Mouse (Mus musculus): Measurements from ENCODE around the gene Podnl1. TPM values are rescaled to one million over a fixed set of nuclear protein-coding genes. Genes with fewer than 3 reads are reported as not detected.

The Podnl1 gene
- under 1 TPM in 1 of 2 experiments, not detected in 1; 0.22 TPM for total RNA-seq (2023)

GRCm38 (mm10) chr8:84125656-84126055, at the start of gene Podnl1:
Gene Podnl1, plus strand, starts transcription at chr8:84125989.

GRCm38 (mm10) chr8:84104697-84105609, 20.8 kb upstream of the Podnl1 start, which contains the start of gene Dcaf15:
Gene Dcaf15, minus strand, starts transcription at chr8:84104768.

GRCm38 (mm10) chr8:84147769-84148530, 22.2 kb downstream of the Podnl1 start, which contains the start of the genes Cc2d1a and 4930432K21Rik:
Gene Cc2d1a, minus strand, starts transcription at chr8:84147936.
Gene 4930432K21Rik, plus strand, starts transcription at chr8:84148025.

Other genes with a start within 250 kb of the Podnl1 start
- gene Adgrl1, start 225.9 kb upstream of the Podnl1 start, total RNA-seq (2023), result 1 to 10 TPM; 3.1 to 4.0 TPM
- under 1 TPM; 0.11 to 0.13 TPM for gene Gm10644, start 170.8 kb upstream of the Podnl1 start, total RNA-seq (2023)
- 10 to 100 TPM; 52.1 to 60.7 TPM for gene Asf1b, start 170.5 kb upstream of the Podnl1 start, total RNA-seq (2023)
- gene Prkaca, start 153.0 kb upstream of the Podnl1 start, total RNA-seq (2023), result 10 to 100 TPM; 35.6 to 37.1 TPM
- 10 to 100 TPM; 46.0 to 50.1 TPM for gene Samd1, start 128.3 kb upstream of the Podnl1 start, total RNA-seq (2023)
- gene 1700067K01Rik, start 124.5 kb upstream of the Podnl1 start, total RNA-seq (2023), result under 1 TPM; 0.42 to 0.79 TPM
- not detected for gene 2210011C24Rik, start 113.8 kb upstream of the Podnl1 start, total RNA-seq (2023)
- gene Palm3, start 104.5 kb upstream of the Podnl1 start, total RNA-seq (2023), result not detected
- 1 to 10 TPM in 1 of 2 experiments, under 1 TPM in 1; 0.86 to 1.3 TPM for gene Il27ra, start 83.4 kb upstream of the Podnl1 start, total RNA-seq (2023)
- gene Rln3, start 81.0 kb upstream of the Podnl1 start, total RNA-seq (2023), result not detected
- 1 to 10 TPM; 2.6 to 4.9 TPM for gene Gm10643, start 60.9 kb upstream of the Podnl1 start, total RNA-seq (2023)
- 10 to 100 TPM; 28.2 to 32.3 TPM for gene Rfx1, start 59.2 kb upstream of the Podnl1 start, total RNA-seq (2023)
- gene Dcaf15, start 21.2 kb upstream of the Podnl1 start, total RNA-seq (2023), result 10 to 100 TPM; 21.7 to 22.4 TPM
- 10 to 100 TPM; 19.3 to 22.5 TPM for gene Cc2d1a, start 21.9 kb downstream of the Podnl1 start, total RNA-seq (2023)
- gene 4930432K21Rik, start 22.0 kb downstream of the Podnl1 start, total RNA-seq (2023), result under 1 TPM; 0.79 to 0.95 TPM
- gene Nanos3, start 59.2 kb downstream of the Podnl1 start, total RNA-seq (2023), result not detected
- 10 to 100 TPM; 31.3 to 32.9 TPM for gene Zswim4, start 111.1 kb downstream of the Podnl1 start, total RNA-seq (2023)
- 100 to 1,000 TPM; 157 to 163 TPM for gene D8Ertd738e, start 123.7 kb downstream of the Podnl1 start, total RNA-seq (2023)
- 1 to 10 TPM; 7.2 to 9.6 TPM for gene Mri1, start 131.3 kb downstream of the Podnl1 start, total RNA-seq (2023)
- 10 to 100 TPM; 17.1 to 17.2 TPM for gene Ccdc130, start 144.4 kb downstream of the Podnl1 start, total RNA-seq (2023)

All from neutrophil, adult 83 days (primary cell).